Mouse (Mus musculus): ENCODE results near the gene Cenpw. TPM values are rescaled to one million over a fixed set of nuclear protein-coding genes. Genes with fewer than 3 reads are reported as not detected.

Gene Cenpw
- polyA plus RNA-seq (2012; ENCODE audit: insufficient read depth, insufficient read length, missing spikeins) = 5.0 and 5.2 TPM in 2 replicates

- H3K27ac ChIP-seq (ENCODE audit: insufficient read depth, low read depth, low read length) = peak within 1 kb of the TSS; percentile 23; the same call in 1 of the 2 replicates
- peaks cover 3% of the 10 kb centered on the region for H3K4me1 ChIP-seq (ENCODE audit: control insufficient read depth, insufficient read depth, low read length)
- 0 out of 2 replicates have a peak, but pooled peaks have one; percentile 14 for TF ChIP-seq POLR2A (IDR thresholded peaks at IDR 0.05; ENCODE audit: borderline replicate concordance, low read depth, low read length)
- no peak for TF ChIP-seq CTCF (IDR thresholded peaks at IDR 0.05; ENCODE audit: low read depth, low read length)
- H3K4me3 ChIP-seq (ENCODE audit: insufficient read depth, low read length) = peak within 1 kb of the TSS; percentile 95
Observed at GRCm38 (mm10) chr10:30199916-30200826, at the start of gene Cenpw. Gene Cenpw, minus strand, starts transcription at chr10:30200560.

DNA sequence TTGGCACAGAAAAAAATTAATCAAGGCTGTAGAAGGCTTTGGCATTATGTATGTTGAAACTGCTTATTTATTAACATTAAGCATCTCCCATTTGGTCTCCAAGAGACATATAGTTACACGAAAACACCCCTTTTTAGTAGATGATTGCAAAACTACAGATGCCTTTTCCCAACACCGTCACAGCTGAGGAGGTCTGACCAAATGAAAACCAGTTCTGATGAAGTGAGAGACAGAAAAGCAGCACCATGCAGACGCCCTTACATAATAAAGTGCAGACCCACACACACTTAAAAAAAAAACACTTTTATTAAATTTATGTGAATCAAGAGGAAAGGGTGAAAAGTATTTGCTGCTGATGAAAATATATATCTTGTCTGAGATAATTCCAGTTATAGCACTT is 49.3 kb upstream of the Cenpw start:
- TF ChIP-seq POLR2A (IDR thresholded peaks at IDR 0.05; ENCODE audit: borderline replicate concordance, low read depth, low read length) = no peak
- TF ChIP-seq CTCF (IDR thresholded peaks at IDR 0.05; ENCODE audit: low read depth, low read length) = no peak

DNA sequence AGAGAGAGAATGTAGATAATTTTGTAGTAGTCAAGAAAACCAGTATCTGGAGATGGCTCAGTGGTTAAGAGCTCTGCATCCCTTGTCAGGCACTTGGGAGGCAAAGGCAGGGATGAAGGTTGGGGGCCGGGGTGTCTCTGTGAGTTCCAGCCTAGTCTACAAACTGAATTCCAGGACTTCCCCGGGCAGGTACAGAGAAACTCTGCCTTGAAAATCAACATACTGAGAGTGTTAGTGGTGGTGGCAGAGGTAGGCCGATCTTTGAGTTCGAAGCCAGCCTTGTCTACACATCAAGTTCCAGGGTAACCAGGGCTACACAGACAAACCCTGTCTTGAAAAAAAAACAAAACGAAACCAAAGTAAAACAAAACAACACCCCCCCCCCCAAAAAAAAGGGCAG is 859 bp downstream of the Cenpw start:
- no peak overlapping the region for H3K27ac ChIP-seq (ENCODE audit: insufficient read depth, low read depth, low read length)
- TF ChIP-seq CTCF (IDR thresholded peaks at IDR 0.05; ENCODE audit: low read depth, low read length) (no peak), POLR2A (IDR thresholded peaks at IDR 0.05; ENCODE audit: borderline replicate concordance, low read depth, low read length) (no peak)
- H3K4me1 ChIP-seq (ENCODE audit: control insufficient read depth, insufficient read depth, low read length) = peaks cover 3% of the 10 kb centered on the region
- peak overlapping the region; percentile 95 for H3K4me3 ChIP-seq (ENCODE audit: insufficient read depth, low read length)

More for the DNA sequence above, 49.3 kb upstream of the Cenpw start:
- Histone ChIP-seq H3K4me3 (ENCODE audit: insufficient read depth, low read length) (no peak overlapping the region), H3K27ac (ENCODE audit: insufficient read depth, low read depth, low read length) (no peak overlapping the region), H3K4me1 (ENCODE audit: control insufficient read depth, insufficient read depth, low read length) (no peaks in the 10 kb centered on the region)

GRCm38 (mm10) chr10:30167700-30168099 is 32.7 kb downstream of the Cenpw start:
- TF ChIP-seq POLR2A (IDR thresholded peaks at IDR 0.05; ENCODE audit: borderline replicate concordance, low read depth, low read length) (no peak), CTCF (IDR thresholded peaks at IDR 0.05; ENCODE audit: low read depth, low read length) (no peak)
- Histone ChIP-seq H3K4me3 (ENCODE audit: insufficient read depth, low read length) (no peak overlapping the region), H3K27ac (ENCODE audit: insufficient read depth, low read depth, low read length) (no peak overlapping the region), H3K4me1 (ENCODE audit: control insufficient read depth, insufficient read depth, low read length) (no peaks in the 10 kb centered on the region)
